ENCODE assay signal across 24 mouse cellular contexts in genomic region chr19:21745586-21745985, GRCm38 (mm10). TPM values are rescaled to one million over a fixed set of nuclear protein-coding genes. Genes with fewer than 3 reads are reported as not detected.
A peak's percentile ranks its signal among the peaks of the same experiment; 100 is the strongest.
DNase-seq lines count a peak whose midpoint lies in the region; ATAC-seq and TF ChIP-seq lines count a peak whose summit lies in the region.
"Had no signal": no experiment of that assay in that cellular context is flagged by ENCODE, and none has a peak within 500 bp of the region (broad histone marks: within the 10 kb centered on the region; RNA-seq: fewer than 3 reads in every experiment).

No protein-coding gene starts in this region.

- peak; percentile 79 for DNase-seq in cerebellum, adult 11-12 months
- DNase-seq in cerebellum, adult 11 months, result no peak
- no peak for DNase-seq in hindbrain, embryonic 11.5 days (ENCODE audit: low spot score)
- DNase-seq in brain, embryonic 14.5 days (ENCODE audit: low read depth), result peak; percentile 62
- peak; percentile 70 to 79 for DNase-seq in cerebellum, postnatal 10 days
- no peak for DNase-seq in spleen, postnatal 4 days (ENCODE audit: low spot score in 2 of 2)
- DNase-seq in adipocyte (ENCODE audit: low spot score), result no peak
- DNase-seq: adrenal gland, postnatal 25 days; gastrocnemius, adult 2 months; kidney, adult 2 months; layer of hippocampus, adult 9-11 months; lung, embryonic 14.5 days; midbrain, embryonic 14.5 days; retina, postnatal 1 day; thymus, postnatal 25 days had no signal

- H3K4me2 ChIP-seq in hindbrain, embryonic 15.5 days, result no peak overlapping the region
- H3K4me2 ChIP-seq in hindbrain, embryonic 11.5 days (replicated peaks; ENCODE audit: low read depth, low read length), result no peak overlapping the region
- H3K4me2 ChIP-seq: heart, embryonic 11.5 days; limb, embryonic 15.5 days; lung, embryonic 14.5 days; neural tube, embryonic 12.5 days; stomach, embryonic 15.5 days had no signal

- no peaks in the 10 kb centered on the region for H3K4me1 ChIP-seq in hindbrain, embryonic 15.5 days (replicated peaks)
- H3K4me1 ChIP-seq in hindbrain, embryonic 11.5 days (replicated peaks; ENCODE audit: control insufficient read depth, insufficient read depth, low read length), result no peaks in the 10 kb centered on the region
- H3K4me1 ChIP-seq: limb, embryonic 15.5 days; neural tube, embryonic 12.5 days; stomach, embryonic 15.5 days had no signal

- H3K27ac ChIP-seq in hindbrain, embryonic 15.5 days (replicated peaks), result no peak overlapping the region
- H3K27ac ChIP-seq in hindbrain, embryonic 11.5 days (ENCODE audit: low read depth, low read length), result no peak overlapping the region
- H3K27ac ChIP-seq: gastrocnemius, adult 2 months; kidney, postnatal 0 days; left cerebral cortex, adult 2 months; limb, embryonic 15.5 days; liver, embryonic 14.5 days; neural tube, embryonic 12.5 days; stomach, embryonic 15.5 days had no signal

- H3K4me3 ChIP-seq in hindbrain, embryonic 15.5 days, result no peak overlapping the region
- no peak overlapping the region for H3K4me3 ChIP-seq in hindbrain, embryonic 11.5 days (ENCODE audit: low read depth, low read length)
- H3K4me3 ChIP-seq: gastrocnemius, adult 2 months; left cerebral cortex, adult 2 months; limb, embryonic 15.5 days; megakaryocyte, embryonic 14.5 days; neural tube, embryonic 12.5 days; stomach, embryonic 15.5 days had no signal

- peak; percentile 17; the same call in 1 of the 2 replicates for ATAC-seq in hindbrain, embryonic 15.5 days (ENCODE audit: low FRiP score, low read depth)
- ATAC-seq in hindbrain, embryonic 11.5 days (ENCODE audit: low FRiP score), result no peak

- H3K36me3 ChIP-seq in hindbrain, embryonic 15.5 days, result no peaks in the 10 kb centered on the region
- H3K36me3 ChIP-seq in hindbrain, embryonic 11.5 days (ENCODE audit: control insufficient read depth, insufficient read depth, low read length), result no peaks in the 10 kb centered on the region
- H3K36me3 ChIP-seq: limb, embryonic 15.5 days; neural tube, embryonic 12.5 days; stomach, embryonic 15.5 days had no signal

- TF ChIP-seq CTCF in brain, embryonic 14.5 days (IDR thresholded peaks at IDR 0.05; ENCODE audit: borderline replicate concordance, extremely low read depth, insufficient read depth, insufficient read length), result no peak

- TF ChIP-seq POLR2A in brain, embryonic 14.5 days (IDR thresholded peaks at IDR 0.05; ENCODE audit: borderline replicate concordance, extremely low read depth, insufficient read depth, insufficient read length, poor library complexity, severe bottlenecking), result no peak

- H3K9ac ChIP-seq in hindbrain, embryonic 15.5 days, result no peak overlapping the region
- H3K9ac ChIP-seq in hindbrain, embryonic 11.5 days (ENCODE audit: low read depth, low read length), result no peak overlapping the region
- H3K9ac ChIP-seq: limb, embryonic 15.5 days; liver, embryonic 14.5 days; lung, embryonic 14.5 days; neural tube, embryonic 12.5 days; stomach, embryonic 15.5 days had no signal

- 76% methylated on average over 2 of the region's 2 CpGs for WGBS in hindbrain, embryonic 15.5 days
- WGBS in hindbrain, embryonic 11.5 days, result 88% methylated on average over 2 of the region's 2 CpGs

- no peaks in the 10 kb centered on the region for H3K27me3 ChIP-seq in hindbrain, embryonic 15.5 days
- H3K27me3 ChIP-seq in hindbrain, embryonic 11.5 days (ENCODE audit: control insufficient read depth, insufficient read depth, low read length), result no peaks in the 10 kb centered on the region
- H3K27me3 ChIP-seq: limb, embryonic 15.5 days; megakaryocyte, embryonic 14.5 days; neural tube, embryonic 12.5 days; stomach, embryonic 15.5 days had no signal

- no peaks in the 10 kb centered on the region for H3K9me3 ChIP-seq in hindbrain, embryonic 15.5 days
- H3K9me3 ChIP-seq in hindbrain, embryonic 11.5 days (ENCODE audit: control insufficient read depth, low read length), result no peaks in the 10 kb centered on the region
- H3K9me3 ChIP-seq: limb, embryonic 15.5 days; megakaryocyte, embryonic 14.5 days; neural tube, embryonic 12.5 days; stomach, embryonic 15.5 days had no signal

RNA-seq across cellular contexts. Expression of gene Cemip2, which starts 32.6 kb away (rescaled TPM):
- 24.0 and 31.0 TPM in 2 replicates for polyA plus RNA-seq in hindbrain, embryonic 15.5 days (2015; fragmentation: Nextera tagmentation; extraction: Ambion mirVana)
- polyA plus RNA-seq in hindbrain, embryonic 11.5 days (2014; fragmentation: Nextera tagmentation; extraction: Ambion mirVana), result 85.6 and 91.3 TPM in 2 replicates
- polyA plus RNA-seq in brain, embryonic 14.5 days (2012; rRNA removed), result 24.0 and 34.9 TPM in 2 replicates

Comparison
In these comparisons a context has a peak if more than half of its experiments do, and no peak if none do; other contexts are left out.
1. DNase-seq: peak in cerebellum, adult 11-12 months (single experiment), brain, embryonic 14.5 days (single experiment) and cerebellum, postnatal 10 days (2 of 2); none in cerebellum, adult 11 months (single experiment), hindbrain, embryonic 11.5 days (single experiment), spleen, postnatal 4 days (0 of 2) and adipocyte (single experiment).